ENCODE assay signal across 17 mouse cellular contexts in the genomic region with DNA sequence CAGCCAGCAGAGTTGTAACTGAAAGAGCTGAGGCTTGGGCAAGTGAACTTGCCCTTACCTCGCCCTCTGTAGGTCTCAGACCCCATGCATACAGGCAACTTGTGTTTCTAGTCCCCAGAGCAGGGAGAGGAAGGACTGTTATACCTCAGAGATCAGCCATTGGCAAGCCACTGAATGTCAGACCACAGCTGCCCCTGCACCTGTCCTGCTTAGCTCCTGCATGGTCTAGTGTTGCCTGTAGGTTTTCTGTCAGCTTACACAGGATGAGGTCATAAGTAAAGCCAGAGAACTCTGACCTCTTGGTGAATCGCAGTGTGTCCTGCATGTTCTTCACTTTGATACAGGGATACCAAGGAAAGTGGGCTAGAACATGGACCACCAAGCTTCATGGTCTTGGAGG.
"Had no signal": no experiment of that assay in that cellular context is flagged by ENCODE, and none has a peak within 500 bp of the region (broad histone marks: within the 10 kb centered on the region; RNA-seq: fewer than 3 reads in every experiment).

No protein-coding gene starts in this region.

- ATAC-seq: intestine, embryonic 15.5 days; lung, postnatal 0 days; midbrain, embryonic 15.5 days had no signal

- H3K4me1 ChIP-seq: limb, embryonic 12.5 days; liver, embryonic 13.5 days; midbrain, embryonic 15.5 days had no signal

- H3K4me2 ChIP-seq: intestine, embryonic 15.5 days; limb, embryonic 12.5 days; liver, embryonic 13.5 days; lung, embryonic 14.5 days; midbrain, embryonic 12.5 days; midbrain, embryonic 15.5 days; neural tube, embryonic 13.5 days had no signal

- H3K27ac ChIP-seq: intestine, embryonic 15.5 days; limb, embryonic 12.5 days; liver, embryonic 13.5 days; macrophage; midbrain, embryonic 12.5 days; midbrain, embryonic 15.5 days; neural tube, embryonic 13.5 days; stomach, postnatal 0 days had no signal

- H3K9ac ChIP-seq: intestine, embryonic 15.5 days; limb, embryonic 12.5 days; liver, embryonic 13.5 days; lung, embryonic 14.5 days; midbrain, embryonic 12.5 days; midbrain, embryonic 15.5 days; neural tube, embryonic 13.5 days had no signal

- H3K9me3 ChIP-seq: intestine, embryonic 15.5 days; limb, embryonic 12.5 days; liver, embryonic 13.5 days; midbrain, embryonic 12.5 days; midbrain, embryonic 15.5 days; neural tube, embryonic 13.5 days had no signal

- H3K4me3 ChIP-seq: intestine, embryonic 15.5 days; limb, embryonic 12.5 days; liver, embryonic 13.5 days; midbrain, embryonic 12.5 days; midbrain, embryonic 15.5 days; neural tube, embryonic 13.5 days had no signal

- H3K27me3 ChIP-seq: intestine, embryonic 15.5 days; limb, embryonic 12.5 days; liver, embryonic 13.5 days; midbrain, embryonic 12.5 days; midbrain, embryonic 15.5 days; neural tube, embryonic 13.5 days had no signal

- DNase-seq: kidney, adult 2 months; kidney, postnatal 14 days; kidney, postnatal 4 days; liver; liver, embryonic 13.5 days; lung, embryonic 14.5 days; thymus, adult 2 months; thymus, postnatal 14 days; thymus, postnatal 4 days had no signal
